Mouse (Mus musculus) olfactory bulb, adult 2 months (tissue): Measurements from ENCODE around the gene Bpifb6.

Experiments
- CTCF ChIP-seq: fragments of 200-500 bp; IDR thresholded peaks from 2 replicates; pipeline ENCODE4 v1.5.1; 2012; ENCODE audit warnings: low read depth, mild to moderate bottlenecking, low read length, moderate library complexity; ENCODE audit not compliant: insufficient read depth
- POLR2A ChIP-seq: fragments of 200-500 bp; IDR thresholded peaks from 2 replicates; pipeline ENCODE4 v1.6.1; 2012; ENCODE audit warnings: mild to moderate bottlenecking, low read depth, low read length, moderate library complexity; ENCODE audit not compliant: insufficient read depth

- TF ChIP-seq POLR2A = no peak
- no peak for TF ChIP-seq CTCF
These were observed 35.2 kb downstream of the Bpifb6 start for GRCm38 (mm10) chr2:153935348-153935747.
